Comparison of ENCODE assay signal across 23 mouse cellular contexts in the genomic region with DNA sequence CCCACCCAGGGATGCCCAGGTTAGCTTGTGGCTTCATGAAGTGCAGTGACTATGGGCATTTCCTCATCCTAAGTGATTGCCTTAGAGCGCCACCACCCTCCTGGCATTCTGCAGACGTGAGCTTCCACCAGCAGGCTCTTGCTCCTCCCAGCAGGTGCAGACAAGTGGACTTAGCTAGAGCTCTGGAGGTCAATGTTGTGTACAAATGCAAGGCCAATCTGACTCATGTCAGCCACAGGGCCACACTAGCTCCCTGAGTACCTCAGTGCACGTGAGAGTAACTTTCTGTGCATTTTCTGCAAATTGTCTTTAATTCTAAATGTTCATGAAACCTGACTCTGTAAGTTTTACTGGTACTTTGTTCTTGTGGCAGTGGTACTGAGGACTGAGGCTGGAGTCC. TPM values are rescaled to one million over a fixed set of nuclear protein-coding genes. Genes with fewer than 3 reads are reported as not detected.
"Had no signal": no experiment of that assay in that cellular context is flagged by ENCODE, and none has a peak within 500 bp of the region (broad histone marks: within the 10 kb centered on the region; RNA-seq: fewer than 3 reads in every experiment).

No protein-coding gene starts in this region.

- H3K4me2 ChIP-seq: limb, embryonic 13.5 days; liver, embryonic 13.5 days; midbrain, embryonic 12.5 days; neural tube, embryonic 13.5 days had no signal

- ATAC-seq: inflammation-experienced regulatory T-cells, adult 6 months; intestine, embryonic 16.5 days; midbrain, embryonic 16.5 days had no signal

- H3K4me3 ChIP-seq: layer of hippocampus, adult 2 months; limb, embryonic 10.5 days; limb, embryonic 13.5 days; liver, embryonic 13.5 days; midbrain, embryonic 12.5 days; myocyte; neural tube, embryonic 13.5 days had no signal

- H3K9ac ChIP-seq: limb, embryonic 13.5 days; liver, embryonic 13.5 days; midbrain, embryonic 12.5 days; neural tube, embryonic 13.5 days had no signal

- H3K27me3 ChIP-seq: limb, embryonic 13.5 days; liver, embryonic 13.5 days; midbrain, embryonic 12.5 days; neural tube, embryonic 13.5 days had no signal

- H3K4me1 ChIP-seq: limb, embryonic 13.5 days; liver, embryonic 13.5 days; midbrain, embryonic 12.5 days; neural tube, embryonic 13.5 days had no signal

- DNase-seq: liver; liver, embryonic 13.5 days; lung, adult 2 months; lung, postnatal 14 days; lung, postnatal 4 days; thymus, postnatal 25 days had no signal

- H3K36me3 ChIP-seq: limb, embryonic 10.5 days; limb, embryonic 13.5 days; liver, embryonic 13.5 days; midbrain, embryonic 12.5 days; neural tube, embryonic 13.5 days had no signal

- H3K27ac ChIP-seq: layer of hippocampus, adult 2 months; limb, embryonic 10.5 days; limb, embryonic 13.5 days; liver, embryonic 13.5 days; midbrain, embryonic 12.5 days; neural tube, embryonic 13.5 days had no signal

- H3K9me3 ChIP-seq: limb, embryonic 10.5 days; limb, embryonic 13.5 days; liver, embryonic 13.5 days; midbrain, embryonic 12.5 days; neural tube, embryonic 13.5 days had no signal

RNA-seq across cellular contexts. Expression of a gene that starts 19.2 kb away (rescaled TPM):
- total RNA-seq: left cerebral cortex, adult 18-20 months; left cerebral cortex, postnatal 25 days; megakaryocyte progenitor cell, adult 5-6 weeks; megakaryocyte-erythroid progenitor cell, adult 5-6 weeks; monocyte, adult 5-6 weeks had no signal
- polyA plus RNA-seq: kidney, embryonic 14.5 days; limb, embryonic 10.5 days; limb, embryonic 13.5 days; liver, embryonic 13.5 days; lung, adult 2 months; lung, embryonic 16.5 days; midbrain, embryonic 12.5 days; myocyte; thymus, postnatal 0 days had no signal
